Mouse (Mus musculus) adrenal gland, postnatal 4 days (tissue): ENCODE results near the gene Npat. TPM values are rescaled to one million over a fixed set of nuclear protein-coding genes. Genes with fewer than 3 reads are reported as not detected.

ENCODE experiments used
- DNase-seq, 2 experiments: peaks; one replicate each; pipeline ENCODE4 v3.0.0; 2021 to 2022; ENCODE audit warnings: low spot score in 2 of 2, mixed read lengths in 2 of 2
- long read RNA-seq, 2 experiments: library from polyadenylated mRNA; stranded (forward); transcript quantifications; one replicate each; pipeline ENCODE4 v2.0.0; 2021
- total RNA-seq, 2 experiments: library from RNA; stranded (reverse); gene quantifications; 2 replicates each; pipeline ENCODE4 v1.2.3; 2021

The Npat gene
- 10 to 100 TPM; 21.3 to 24.4 TPM for total RNA-seq
- long read RNA-seq, experiment 1: 0 reads
- long read RNA-seq, experiment 2, full-length matches to known transcripts: 2 of 8 reads
- long read RNA-seq, experiment 2, partial matches to known transcripts: 6 of 8 reads
- long read RNA-seq, experiment 2, other reads (novel, unspliced or antisense): 0 of 8 reads

DNA sequence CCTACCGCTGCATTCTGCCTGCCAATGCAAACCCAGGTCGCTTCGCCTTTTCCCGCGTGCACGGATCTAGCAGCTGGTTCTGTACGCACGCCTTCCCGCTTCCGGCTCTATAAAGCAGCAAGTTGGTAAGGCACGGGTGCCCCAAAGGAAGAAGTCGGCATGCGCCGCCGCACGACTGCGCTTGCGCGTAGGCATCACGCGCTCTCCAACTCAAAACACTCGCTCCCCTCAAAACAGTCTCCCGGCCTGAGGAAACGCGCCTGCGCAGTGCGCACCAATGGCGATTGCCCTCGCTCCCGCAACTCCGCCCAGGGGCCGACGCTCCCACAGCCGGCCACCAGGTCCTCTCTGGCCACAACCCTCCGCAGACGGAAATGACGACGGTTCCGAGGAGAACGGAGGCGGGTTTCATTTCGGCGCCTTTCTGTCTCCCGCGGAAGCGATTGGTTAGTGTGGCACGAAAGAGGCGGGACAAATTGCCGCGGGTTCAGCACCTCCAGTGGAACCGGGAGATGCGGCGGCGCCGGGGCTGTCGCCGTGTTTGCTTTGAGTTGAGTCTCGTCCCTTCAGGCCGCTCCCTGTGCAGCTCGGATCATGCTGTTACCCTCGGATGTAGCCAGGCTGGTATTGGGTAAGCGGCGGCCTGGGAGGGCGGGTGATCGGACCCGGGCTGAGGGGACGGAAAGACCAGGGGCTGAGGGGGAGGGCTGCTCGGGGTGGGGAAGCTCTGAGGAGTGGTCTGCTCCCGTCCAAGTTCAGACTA is at the start of gene Npat, which contains the start of gene Atm:
Npat (plus strand) TSS at position 490 of the 763 bp plus-strand sequence.
Atm (minus strand) TSS at position 183 of the 763 bp plus-strand sequence.
- DNase-seq: peak; percentile 97 to 99

GRCm38 (mm10) chr9:53508053-53508452 is 28.8 kb upstream of the Npat start:
- no peak for DNase-seq

GRCm38 (mm10) chr9:53514091-53514490 is 22.8 kb upstream of the Npat start:
- DNase-seq: no peak

- no peak for DNase-seq
Observed at GRCm38 (mm10) chr9:53517373-53518009, 19.4 kb upstream of the Npat start.

- no peak for DNase-seq
Observed at GRCm38 (mm10) chr9:53535416-53536320, 1.2 kb upstream of the Npat start.

- no peak for DNase-seq
Observed at GRCm38 (mm10) chr9:53537336-53537965, 604 bp downstream of the Npat start.

DNA sequence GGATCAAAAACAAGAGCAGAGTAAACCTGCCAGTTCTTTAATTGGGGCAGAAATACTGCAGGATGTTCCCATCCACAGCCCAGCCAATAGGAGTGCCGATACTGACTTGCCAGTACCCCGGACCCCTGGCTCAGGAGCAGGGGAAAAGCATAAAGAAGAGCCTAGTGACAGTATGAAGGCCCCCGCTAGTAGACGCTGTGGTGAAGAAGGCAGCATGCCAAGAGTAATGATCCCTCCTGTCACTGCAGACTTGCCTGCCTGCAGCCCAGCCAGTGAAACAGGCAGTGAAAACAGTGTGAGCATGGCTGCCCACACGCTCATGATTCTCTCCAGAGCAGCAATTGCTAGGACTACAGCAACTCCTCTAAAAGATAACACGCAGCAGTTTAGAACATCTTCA is 33.8 kb downstream of the Npat start:
- no peak for DNase-seq

DNA sequence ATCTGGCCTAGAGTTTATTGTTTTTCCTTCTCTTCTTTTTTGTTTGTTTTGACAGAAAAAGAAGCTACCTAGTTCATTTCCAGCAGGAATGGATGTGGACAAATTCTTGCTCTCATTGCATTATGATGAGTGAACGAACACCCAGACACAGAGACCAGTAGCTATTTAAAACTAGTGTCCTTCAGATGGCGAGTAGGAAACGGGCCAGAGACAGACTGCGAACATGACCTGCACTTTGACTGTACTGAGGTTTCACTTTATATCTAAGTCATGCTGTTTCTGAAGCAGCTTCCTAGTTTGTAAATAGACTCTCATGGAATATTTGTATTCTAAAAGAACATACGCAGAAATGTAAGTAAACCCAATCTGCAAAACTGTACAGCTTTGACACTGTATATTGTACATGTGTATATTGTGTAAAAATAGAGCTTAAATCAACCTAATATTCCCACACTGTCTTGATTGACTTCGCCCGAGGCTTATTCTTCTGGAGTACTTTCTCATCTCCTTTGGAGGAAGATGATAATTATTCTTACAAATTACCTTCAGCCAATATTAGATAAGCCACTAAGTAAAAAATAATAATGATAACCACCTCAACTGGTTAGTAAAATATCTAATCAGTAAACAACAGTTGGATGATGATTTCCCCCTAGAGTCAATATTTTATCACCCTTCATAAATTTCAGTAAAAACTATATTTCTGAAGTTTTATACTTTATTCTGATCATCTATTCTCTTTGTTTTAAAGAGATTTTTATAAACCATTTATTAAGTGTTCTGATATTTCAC is 35.9 kb downstream of the Npat start:
- no peak for DNase-seq

DNA sequence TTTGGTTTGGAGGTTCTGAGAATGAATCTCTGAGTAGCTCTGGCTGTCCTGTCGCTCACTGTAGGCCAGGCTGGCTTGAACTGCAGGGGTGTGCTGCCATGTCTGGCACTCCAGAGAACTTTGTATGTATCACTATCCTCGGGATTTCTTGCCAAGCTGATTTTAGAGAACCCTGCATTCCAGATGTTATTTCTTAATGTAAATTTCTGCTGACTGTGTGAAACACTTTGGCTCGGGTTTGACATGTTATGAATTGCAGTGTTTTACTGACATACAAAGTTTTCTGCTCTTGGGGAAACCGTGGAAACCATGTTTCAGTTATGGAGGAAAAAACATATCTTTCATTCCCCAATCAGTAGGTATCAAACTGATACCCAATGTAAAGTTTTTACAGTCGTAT is 38.9 kb downstream of the Npat start:
- DNase-seq: no peak

DNA sequence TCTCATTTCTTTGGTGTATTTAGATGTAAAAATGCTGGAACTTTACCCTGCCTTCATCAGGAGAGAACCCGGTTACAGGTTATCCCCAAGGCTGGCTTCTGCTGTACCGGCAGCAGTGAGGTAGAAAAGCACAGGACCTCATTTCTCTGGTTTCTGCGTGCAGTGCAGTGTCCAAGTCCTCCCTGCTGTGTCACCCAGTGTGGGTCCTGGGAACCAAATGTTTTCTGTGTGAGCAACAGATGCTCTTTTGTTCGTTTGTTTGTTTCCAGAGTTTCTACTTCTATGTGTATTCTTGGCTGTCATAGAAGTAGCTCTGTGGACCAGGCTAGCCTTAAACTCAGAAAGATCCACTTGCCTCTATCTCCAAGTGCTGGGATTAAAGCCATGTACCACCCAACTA is 45.0 kb downstream of the Npat start:
- no peak for DNase-seq

DNA sequence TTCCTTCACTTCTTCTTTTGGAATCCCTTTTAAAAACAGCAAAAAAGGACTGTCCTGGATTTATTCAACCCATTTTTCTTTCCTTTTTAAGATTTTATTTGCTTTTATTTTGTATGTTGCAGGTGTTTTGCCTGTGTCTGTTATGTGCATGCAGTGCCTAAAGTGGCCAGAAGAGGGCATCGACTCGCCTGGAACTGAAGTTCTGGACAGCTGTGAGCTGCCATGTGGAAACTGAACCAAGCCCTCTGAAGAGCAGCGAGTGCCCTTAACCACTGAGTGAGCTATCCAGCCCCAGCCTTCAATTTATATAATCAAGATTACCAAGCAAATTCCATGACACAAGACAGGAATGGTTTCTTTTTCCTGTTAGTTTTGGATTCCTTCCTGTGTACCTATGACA is 57.9 kb downstream of the Npat start:
- DNase-seq: peak; percentile 26 to 50

DNA sequence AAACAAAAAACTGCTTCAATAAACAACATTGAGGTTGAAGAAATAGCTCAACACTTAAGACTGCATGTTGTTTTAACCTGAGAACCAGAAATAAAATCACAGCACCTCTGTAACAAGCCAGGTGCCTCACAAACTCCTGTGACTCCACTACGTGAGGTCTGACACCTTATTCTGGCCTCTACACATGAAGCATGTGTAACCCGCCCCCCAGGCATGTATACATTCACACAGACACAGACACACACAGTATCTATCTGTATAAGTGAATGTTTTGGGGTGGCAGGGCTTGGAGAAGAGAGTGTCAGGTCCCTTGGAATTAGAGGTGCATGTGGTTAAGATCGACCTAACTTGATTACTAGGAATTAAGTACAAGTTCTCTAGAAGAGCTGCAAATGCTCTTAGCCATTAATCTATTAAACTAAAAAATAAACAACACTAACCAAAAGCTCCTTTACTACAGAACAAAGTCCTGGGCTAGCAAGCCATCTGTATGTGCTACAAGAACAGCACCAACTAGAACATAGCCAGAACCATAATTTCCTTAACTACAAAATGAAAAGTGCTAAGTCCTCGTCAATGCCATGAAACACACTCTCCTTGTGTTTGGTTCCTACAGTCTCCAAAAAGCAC is 60.2 kb downstream of the Npat start:
- DNase-seq: no peak

- DNase-seq: no peak
Observed at GRCm38 (mm10) chr9:53598631-53599030, 61.8 kb downstream of the Npat start.

DNA sequence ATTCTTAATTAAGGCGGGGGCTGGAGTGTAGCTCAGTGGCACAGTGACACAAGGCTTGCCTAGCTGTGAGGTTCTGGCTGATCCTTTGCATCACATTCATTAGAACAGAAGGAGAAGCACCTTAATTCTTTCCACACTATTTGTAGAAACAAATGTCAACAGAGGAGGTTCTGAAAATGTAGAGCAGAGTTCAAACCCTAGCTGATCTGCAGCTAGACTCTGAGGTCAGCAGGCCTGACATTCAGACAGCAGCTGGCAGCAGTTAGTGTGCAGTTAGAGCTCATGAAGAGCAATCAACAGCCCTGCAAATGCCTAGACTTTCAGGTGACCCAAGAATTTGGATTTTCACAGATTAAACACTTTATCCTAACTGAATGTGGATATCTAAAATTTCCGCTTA is 64.7 kb downstream of the Npat start:
- no peak for DNase-seq

DNA sequence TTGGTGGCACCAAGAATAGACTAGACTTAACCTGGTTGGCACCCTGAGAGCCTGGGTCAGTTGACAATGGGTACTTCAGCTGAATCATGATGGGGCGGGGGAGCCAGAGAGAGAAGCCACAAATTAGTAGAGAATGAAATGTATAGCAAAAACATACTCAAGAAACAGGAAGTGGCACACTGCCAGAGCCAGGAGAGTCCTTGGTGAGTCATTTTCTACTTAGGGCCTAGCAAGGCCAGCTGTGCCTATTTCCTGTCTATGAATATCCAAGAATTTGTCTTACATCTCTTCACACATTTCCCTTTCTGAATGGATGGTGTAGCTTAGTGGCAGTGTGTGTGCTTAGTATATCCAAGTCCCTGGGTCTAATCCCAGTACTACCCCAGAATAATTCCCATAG is 66.5 kb downstream of the Npat start:
- DNase-seq: no peak

DNA sequence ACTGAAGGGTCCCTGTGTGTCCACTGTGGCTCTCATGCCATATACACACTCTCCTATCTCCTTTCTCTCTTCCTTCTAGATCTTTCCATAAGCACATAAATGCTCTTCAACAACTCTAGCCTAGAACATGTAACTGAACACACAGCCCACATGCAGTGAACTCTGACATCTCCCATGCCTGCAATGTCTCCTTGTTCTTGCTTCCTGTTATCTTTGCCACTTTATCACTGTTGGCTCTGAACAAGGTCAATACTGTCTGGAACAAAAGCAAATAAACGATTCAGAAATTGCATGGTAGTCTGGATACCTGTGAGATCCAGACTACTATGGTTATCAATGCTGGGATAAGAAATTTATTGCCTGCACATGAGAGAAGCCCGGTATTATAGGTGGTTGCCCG is 67.0 kb downstream of the Npat start:
- no peak for DNase-seq

GRCm38 (mm10) chr9:53604954-53605353 is 68.1 kb downstream of the Npat start:
- no peak for DNase-seq

- no peak for DNase-seq
Observed at GRCm38 (mm10) chr9:53607192-53607591, 70.3 kb downstream of the Npat start.

- DNase-seq: no peak
Observed at GRCm38 (mm10) chr9:53607816-53608215, 71.0 kb downstream of the Npat start.
